ENCODE assay signal across 8 mouse cellular contexts in the genomic region with DNA sequence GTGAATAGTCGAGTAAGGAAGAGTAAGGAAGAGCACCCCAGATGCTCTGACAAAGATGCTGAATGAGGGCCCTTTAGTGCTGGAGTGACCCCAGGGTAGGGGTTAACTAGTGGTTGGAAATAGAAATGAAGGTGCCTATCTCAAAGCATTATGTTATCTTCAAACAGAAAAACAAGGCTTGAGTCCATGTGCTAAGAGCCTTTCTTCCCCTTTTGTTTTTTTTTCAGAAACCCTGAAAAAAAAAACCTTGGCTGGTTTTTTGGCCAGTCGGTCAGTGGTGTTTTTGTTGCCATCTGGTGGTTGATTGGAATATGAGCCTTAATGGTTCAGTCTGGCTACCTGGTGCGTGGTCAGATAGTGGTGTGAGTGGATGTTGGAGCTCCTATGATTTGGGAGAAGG. TPM values are rescaled to one million over a fixed set of nuclear protein-coding genes. Genes with fewer than 3 reads are reported as not detected.
DNase-seq lines count a peak whose midpoint lies in the region; ATAC-seq and TF ChIP-seq lines count a peak whose summit lies in the region.

No protein-coding gene starts in this region.

- H3K4me3 ChIP-seq in heart, adult 2 months, result no peak overlapping the region
- no peak overlapping the region for H3K4me3 ChIP-seq in midbrain, embryonic 11.5 days (ENCODE audit: low read depth, low read length)
- H3K4me3 ChIP-seq in midbrain, embryonic 10.5 days, result no peak overlapping the region

- intact Hi-C loops in heart, adult 2 months (cut with DNase I), result loop anchor here (1.0 to 2.0 kb wide), 2 partner anchors 140 to 178 kb away; no protein-coding TSS in a partner anchor
- intact Hi-C loops in heart, postnatal 36 days (cut with DNase I), result loop anchor here (1.0 to 2.0 kb wide), 2 partner anchors 141 to 176 kb away; no protein-coding TSS in a partner anchor
- intact Hi-C loops in left cerebral cortex, postnatal 10 days (cut with DNase I), result loop anchor here (2.0 kb wide), 2 partner anchors 140 to 178 kb away; no protein-coding TSS in a partner anchor

- no peak for TF ChIP-seq POLR2A in heart, adult 2 months (IDR thresholded peaks at IDR 0.05; ENCODE audit: insufficient read depth, low read depth, low read length)

- no peak overlapping the region for H3K4me2 ChIP-seq in midbrain, embryonic 11.5 days

- peak; percentile 68 for TF ChIP-seq CTCF in heart, adult 2 months (IDR thresholded peaks at IDR 0.05)

- H3K27me3 ChIP-seq in heart, adult 2 months (ENCODE audit: control insufficient read depth, insufficient read depth, low read length), result no peaks in the 10 kb centered on the region
- no peaks in the 10 kb centered on the region for H3K27me3 ChIP-seq in midbrain, embryonic 11.5 days (ENCODE audit: control insufficient read depth, insufficient read depth, low read length)
- no peaks in the 10 kb centered on the region for H3K27me3 ChIP-seq in midbrain, embryonic 10.5 days (ENCODE audit: low read depth, poor library complexity, severe bottlenecking)

- no peaks in the 10 kb centered on the region for H3K36me3 ChIP-seq in heart, adult 2 months (ENCODE audit: control insufficient read depth, insufficient read depth, low read length)
- H3K36me3 ChIP-seq in midbrain, embryonic 11.5 days (ENCODE audit: control insufficient read depth, insufficient read depth, low read length), result no peaks in the 10 kb centered on the region
- H3K36me3 ChIP-seq in midbrain, embryonic 10.5 days, result no peaks in the 10 kb centered on the region

- H3K9me3 ChIP-seq in midbrain, embryonic 11.5 days (ENCODE audit: control insufficient read depth, low read length), result no peaks in the 10 kb centered on the region
- no peaks in the 10 kb centered on the region for H3K9me3 ChIP-seq in midbrain, embryonic 10.5 days (replicated peaks)

- H3K79me2 ChIP-seq in heart, adult 2 months (replicated peaks; ENCODE audit: control insufficient read depth, insufficient read depth, low read length), result no peaks in the 10 kb centered on the region

- H3K9ac ChIP-seq in heart, adult 2 months (ENCODE audit: low read depth, low read length), result no peak overlapping the region
- no peak overlapping the region for H3K9ac ChIP-seq in midbrain, embryonic 11.5 days (ENCODE audit: low read length)

- no peaks in the 10 kb centered on the region for H3K4me1 ChIP-seq in heart, adult 2 months (ENCODE audit: control insufficient read depth, insufficient read depth, low read length)
- H3K4me1 ChIP-seq in midbrain, embryonic 11.5 days (ENCODE audit: control insufficient read depth, insufficient read depth, low read length), result no peaks in the 10 kb centered on the region
- H3K4me1 ChIP-seq in midbrain, embryonic 10.5 days, result no peaks in the 10 kb centered on the region

- DNase-seq in heart, adult 2 months, result no peak
- DNase-seq in heart, postnatal 36 days, result no peak
- peak; percentile 85 for DNase-seq in midbrain, embryonic 11.5 days (ENCODE audit: low spot score, missing footprints)
- no peak for DNase-seq in midbrain, embryonic 10.5 days (ENCODE audit: low spot score)
- peak; percentile 53 for DNase-seq in embryo, embryonic 11 days
- peak; percentile 33 for DNase-seq in retina, postnatal 7 days (ENCODE audit: low read depth, low spot score)
- DNase-seq in frontal cortex, postnatal 10 days (ENCODE audit: low spot score in 2 of 2), result no peak
- no peak for DNase-seq in left cerebral cortex, postnatal 10 days (ENCODE audit: extremely low spot score in 1 of 2, low spot score in 2 of 2)

- no peak overlapping the region for H3K27ac ChIP-seq in heart, adult 2 months
- no peak overlapping the region for H3K27ac ChIP-seq in midbrain, embryonic 11.5 days (ENCODE audit: low read depth, low read length)
- no peak overlapping the region for H3K27ac ChIP-seq in midbrain, embryonic 10.5 days (replicated peaks)

- WGBS in heart, adult 2 months, result 35% methylated on average over 3 of the region's 3 CpGs
- 31% methylated on average over 3 of the region's 3 CpGs for WGBS in midbrain, embryonic 11.5 days
- WGBS in midbrain, embryonic 10.5 days, result 28% methylated on average over 3 of the region's 3 CpGs

- no peak for TF ChIP-seq EP300 in heart, adult 2 months (IDR thresholded peaks at IDR 0.05; ENCODE audit: insufficient read depth, low read depth, low read length)

- ATAC-seq in midbrain, embryonic 11.5 days (ENCODE audit: low FRiP score), result peak; percentile 58

RNA-seq across cellular contexts. Expression of gene Kcna2, which starts 19.7 kb away (rescaled TPM):
- 1 to 10 TPM; 1.0 to 1.6 TPM for total RNA-seq in heart, adult 2 months (2021)
- polyA plus RNA-seq in heart, adult 2 months (2012; rRNA removed), result 1.1 and 1.6 TPM in 2 replicates
- 1 to 10 TPM; 1.6 to 1.8 TPM for total RNA-seq in heart, postnatal 36 days (2021)
- 0.18 and 0.28 TPM in 2 replicates for polyA plus RNA-seq in midbrain, embryonic 11.5 days (2014; fragmentation: Nextera tagmentation; extraction: Ambion mirVana)
- polyA plus RNA-seq in midbrain, embryonic 10.5 days (2016; fragmentation: Nextera tagmentation; extraction: Ambion mirVana), result 0.10 and 0.11 TPM in 2 replicates
- total RNA-seq in left cerebral cortex, postnatal 10 days (2021), result 10 to 100 TPM; 54.9 to 58.4 TPM

RNA-seq across cellular contexts. Expression of gene Kcna3, which starts 45.3 kb away (rescaled TPM):
- total RNA-seq in heart, adult 2 months (2021), result under 1 TPM; 0.23 to 0.84 TPM
- 0.32 and 1.1 TPM in 2 replicates for polyA plus RNA-seq in heart, adult 2 months (2012; rRNA removed)
- total RNA-seq in heart, postnatal 36 days (2021), result under 1 TPM; 0.31 to 0.57 TPM
- polyA plus RNA-seq in midbrain, embryonic 11.5 days (2014; fragmentation: Nextera tagmentation; extraction: Ambion mirVana), result 4.1 and 4.6 TPM in 2 replicates
- polyA plus RNA-seq in midbrain, embryonic 10.5 days (2016; fragmentation: Nextera tagmentation; extraction: Ambion mirVana), result 3.2 and 3.4 TPM in 2 replicates
- total RNA-seq in left cerebral cortex, postnatal 10 days (2021), result 10 to 100 TPM; 28.0 to 28.1 TPM

Comparison
In these comparisons a context has a peak if more than half of its experiments do, and no peak if none do; other contexts are left out.
1. DNase-seq: peak in midbrain, embryonic 11.5 days (single experiment), embryo, embryonic 11 days (single experiment) and retina, postnatal 7 days (single experiment); none in heart, adult 2 months (0 of 2), heart, postnatal 36 days (0 of 2), midbrain, embryonic 10.5 days (single experiment), frontal cortex, postnatal 10 days (0 of 2) and left cerebral cortex, postnatal 10 days (0 of 2).
2. RNA of gene Kcna2, which starts 19.7 kb away (total RNA-seq): 54.9 to 58.4 TPM in left cerebral cortex, postnatal 10 days; 1.6 to 1.8 TPM in heart, postnatal 36 days and 1.0 to 1.6 TPM in heart, adult 2 months; every median in the first group is over 10 times any median in the second.
3. RNA of gene Kcna3, which starts 45.3 kb away (total RNA-seq): 28.0 to 28.1 TPM in left cerebral cortex, postnatal 10 days; 0.23 to 0.84 TPM in heart, adult 2 months and 0.31 to 0.57 TPM in heart, postnatal 36 days; every median in the first group is over 10 times any median in the second.